Mouse (Mus musculus) testis, adult 2 months (tissue): ENCODE data around the gene Lsm5. TPM values are rescaled to one million over a fixed set of nuclear protein-coding genes. Genes with fewer than 3 reads are reported as not detected.

ENCODE experiments used
- H3K27ac ChIP-seq: fragments of 200-500 bp; 2 replicates; pipeline ENCODE4 v1.5.1; 2012; ENCODE audit warnings: low read depth, low read length; ENCODE audit not compliant: control insufficient read depth, insufficient read depth
- H3K27me3 ChIP-seq: fragments of 200-500 bp; 2 replicates; pipeline ENCODE4 v1.6.1; 2012; ENCODE audit warnings: mild to moderate bottlenecking, low read length, moderate library complexity; ENCODE audit not compliant: control insufficient read depth, insufficient read depth
- H3K36me3 ChIP-seq: fragments of 200-500 bp; 2 replicates; pipeline ENCODE4 v1.6.1; 2012; ENCODE audit warnings: mild to moderate bottlenecking, low read length; ENCODE audit not compliant: control insufficient read depth, insufficient read depth
- H3K4me1 ChIP-seq: fragments of 200-500 bp; 2 replicates; pipeline ENCODE4 v1.6.1; 2012; ENCODE audit warnings: low read length; ENCODE audit not compliant: control insufficient read depth, insufficient read depth
- H3K4me3 ChIP-seq: fragments of 200-500 bp; 2 replicates; pipeline ENCODE4 v1.5.1; 2012; ENCODE audit warnings: low read depth, mild to moderate bottlenecking, low read length, moderate library complexity, mixed read lengths; ENCODE audit not compliant: control insufficient read depth
- CTCF ChIP-seq: fragments of 200-500 bp; IDR thresholded peaks from 2 replicates; pipeline ENCODE4 v1.5.1; 2012; ENCODE audit warnings: low read depth, mild to moderate bottlenecking, inconsistent platforms, low read length, moderate library complexity; ENCODE audit not compliant: control insufficient read depth, insufficient read depth, insufficient replicate concordance
- POLR2A ChIP-seq: fragments of 200-500 bp; IDR thresholded peaks from 2 replicates; pipeline ENCODE4 v1.6.1; 2012; ENCODE audit warnings: low read depth, mild to moderate bottlenecking, inconsistent platforms, low read length, moderate library complexity; ENCODE audit not compliant: control insufficient read depth
- polyA plus RNA-seq: library from polyadenylated mRNA; depleted of rRNA; stranded (reverse); fragments of >200 nt; gene quantifications from 2 replicates; pipeline ENCODE4 v1.2.3, GENCODE M21; 2012; rRNA removed

Lsm5 gene
- polyA plus RNA-seq, 1 experiment = 5.5 TPM

- no peaks in the 10 kb centered on the region for H3K4me1 ChIP-seq
- no peaks in the 10 kb centered on the region for H3K27me3 ChIP-seq
- H3K4me3 ChIP-seq = peak within 1 kb of the TSS; percentile 97
- peak within 1 kb of the TSS; percentile 86 for H3K27ac ChIP-seq
- no peaks in the 10 kb centered on the region for H3K36me3 ChIP-seq
- peak; percentile 80 for TF ChIP-seq POLR2A
- TF ChIP-seq CTCF = peak; percentile 20
Observed at GRCm38 (mm10) chr6:56714574-56715269, 10.2 kb upstream of the Lsm5 start, which contains the start of gene Avl9. Gene Avl9 (plus strand): TSS chr6:56714899.

GRCm38 (mm10) chr6:56714186-56714573 is 9.7 kb upstream of the Lsm5 start:
- no peak overlapping the region for H3K27ac ChIP-seq
- peak overlapping the region; percentile 97 for H3K4me3 ChIP-seq
- H3K4me1 ChIP-seq = no peaks in the 10 kb centered on the region
- no peaks in the 10 kb centered on the region for H3K27me3 ChIP-seq
- no peaks in the 10 kb centered on the region for H3K36me3 ChIP-seq
- TF ChIP-seq POLR2A (no peak), CTCF (no peak)

- Histone ChIP-seq H3K27me3 (no peaks in the 10 kb centered on the region), H3K27ac (no peak overlapping the region), H3K4me1 (no peaks in the 10 kb centered on the region), H3K4me3 (no peak overlapping the region), H3K36me3 (no peaks in the 10 kb centered on the region)
- no peak for TF ChIP-seq POLR2A
- no peak for TF ChIP-seq CTCF
Observed at GRCm38 (mm10) chr6:56692445-56692844, 12.1 kb downstream of the Lsm5 start.

- Histone ChIP-seq H3K27me3 (no peaks in the 10 kb centered on the region), H3K4me3 (no peak overlapping the region), H3K27ac (no peak overlapping the region), H3K4me1 (no peaks in the 10 kb centered on the region), H3K36me3 (no peaks in the 10 kb centered on the region)
- TF ChIP-seq CTCF (peak; percentile 51; the same call in 1 of the 2 replicates), POLR2A (no peak)
Observed at GRCm38 (mm10) chr6:56691205-56691604, 13.3 kb downstream of the Lsm5 start.

- Histone ChIP-seq H3K36me3 (no peaks in the 10 kb centered on the region), H3K27me3 (no peaks in the 10 kb centered on the region), H3K27ac (no peak overlapping the region), H3K4me1 (no peaks in the 10 kb centered on the region), H3K4me3 (no peak overlapping the region)
- TF ChIP-seq CTCF (no peak), POLR2A (no peak)
Observed at GRCm38 (mm10) chr6:56688238-56688637, 16.3 kb downstream of the Lsm5 start.

DNA sequence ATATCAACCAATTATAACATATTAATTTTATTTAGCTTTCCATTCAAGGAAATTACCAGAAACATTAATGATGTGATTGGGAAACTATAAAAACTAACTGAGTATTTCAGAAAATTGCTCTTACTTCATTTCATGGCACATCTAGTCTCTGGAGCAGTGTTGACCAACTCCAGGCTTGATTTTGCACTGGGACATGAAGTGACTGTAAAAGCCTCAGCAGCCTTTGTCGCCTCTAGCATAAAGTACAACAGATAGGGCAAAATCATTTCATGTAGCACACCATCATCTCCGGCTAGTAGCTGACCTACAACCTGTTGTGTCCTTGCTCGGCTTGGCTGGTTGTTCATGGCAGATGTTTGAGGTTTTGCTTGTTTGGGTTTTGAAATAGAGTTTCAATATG is 40.1 kb downstream of the Lsm5 start:
- Histone ChIP-seq H3K36me3 (no peaks in the 10 kb centered on the region), H3K4me3 (no peak overlapping the region), H3K27me3 (no peaks in the 10 kb centered on the region), H3K27ac (no peak overlapping the region), H3K4me1 (no peaks in the 10 kb centered on the region)
- TF ChIP-seq POLR2A (no peak), CTCF (no peak)

GRCm38 (mm10) chr6:56655393-56655792 is 49.1 kb downstream of the Lsm5 start:
- Histone ChIP-seq H3K27me3 (no peaks in the 10 kb centered on the region), H3K36me3 (no peaks in the 10 kb centered on the region)

DNA sequence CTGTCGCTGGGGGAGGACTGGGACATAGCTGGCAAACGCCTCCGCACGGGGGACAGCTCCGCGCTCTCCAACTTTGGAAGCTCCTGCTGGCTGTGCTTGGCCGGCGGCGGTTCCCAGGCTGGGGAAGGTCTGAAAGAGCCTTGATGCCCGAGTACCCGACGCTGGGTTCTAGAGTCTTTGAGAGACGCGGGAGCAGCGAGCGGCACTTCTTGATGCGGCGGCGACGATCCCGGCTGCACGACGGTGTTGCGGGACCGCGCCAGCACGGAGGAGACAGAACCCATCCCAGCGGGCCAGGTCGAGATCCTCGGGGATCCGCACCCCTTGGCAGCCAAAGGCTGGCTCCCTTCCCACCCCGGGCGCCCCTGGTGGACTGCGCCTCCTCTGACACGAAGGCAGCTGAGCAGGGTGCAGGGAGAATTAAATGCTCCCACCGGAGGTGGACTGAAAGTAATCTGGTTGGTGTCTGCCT is 52.4 kb downstream of the Lsm5 start:
- Histone ChIP-seq H3K36me3 (no peaks in the 10 kb centered on the region), H3K27ac (no peak overlapping the region), H3K4me1 (peaks cover 8% of the 10 kb centered on the region), H3K27me3 (no peaks in the 10 kb centered on the region), H3K4me3 (peak overlapping the region; percentile 45)
- TF ChIP-seq POLR2A (no peak), CTCF (no peak)

More at GRCm38 (mm10) chr6:56655393-56655792, 49.1 kb downstream of the Lsm5 start:
- no peak overlapping the region for H3K4me3 ChIP-seq
- peaks cover 8% of the 10 kb centered on the region for H3K4me1 ChIP-seq
- TF ChIP-seq CTCF = no peak
- TF ChIP-seq POLR2A = no peak
- no peak overlapping the region for H3K27ac ChIP-seq

Other genes starting within 250 kb of the Lsm5 start
- gene Pde1c, start 135.6 kb downstream of the Lsm5 start, polyA plus RNA-seq = 37.1 and 54.3 TPM in 2 replicates
- 3.6 and 4.4 TPM in 2 replicates for gene Avl9, start 10.2 kb upstream of the Lsm5 start, polyA plus RNA-seq
- gene Kbtbd2, start 93.1 kb upstream of the Lsm5 start, polyA plus RNA-seq = 3.7 and 5.5 TPM in 2 replicates
- gene Fkbp9, start 127.3 kb upstream of the Lsm5 start, polyA plus RNA-seq = 6.0 and 10.5 TPM in 2 replicates
- gene Nt5c3, start 219.2 kb upstream of the Lsm5 start, polyA plus RNA-seq = 4.8 and 7.4 TPM in 2 replicates
- gene Vmn1r4, start 219.3 kb upstream of the Lsm5 start, polyA plus RNA-seq = 0.75 and 0.90 TPM in 2 replicates